Mouse (Mus musculus) spleen, embryonic (tissue): ENCODE data around the gene Ntn5.
"Not testable (repeated sequence)": the region's sequence is repeated elsewhere in the genome, so short reads cannot be mapped to it uniquely, and the experiment has no call there.

Source experiments
- CTCF ChIA-PET: fragments of 350-600 bp; sonication (Branson Sonifier 250); formaldehyde crosslinking; loops from one replicate; lab custom pipeline; 2022; lab: Charles Lee

Gene Ntn5

DNA sequence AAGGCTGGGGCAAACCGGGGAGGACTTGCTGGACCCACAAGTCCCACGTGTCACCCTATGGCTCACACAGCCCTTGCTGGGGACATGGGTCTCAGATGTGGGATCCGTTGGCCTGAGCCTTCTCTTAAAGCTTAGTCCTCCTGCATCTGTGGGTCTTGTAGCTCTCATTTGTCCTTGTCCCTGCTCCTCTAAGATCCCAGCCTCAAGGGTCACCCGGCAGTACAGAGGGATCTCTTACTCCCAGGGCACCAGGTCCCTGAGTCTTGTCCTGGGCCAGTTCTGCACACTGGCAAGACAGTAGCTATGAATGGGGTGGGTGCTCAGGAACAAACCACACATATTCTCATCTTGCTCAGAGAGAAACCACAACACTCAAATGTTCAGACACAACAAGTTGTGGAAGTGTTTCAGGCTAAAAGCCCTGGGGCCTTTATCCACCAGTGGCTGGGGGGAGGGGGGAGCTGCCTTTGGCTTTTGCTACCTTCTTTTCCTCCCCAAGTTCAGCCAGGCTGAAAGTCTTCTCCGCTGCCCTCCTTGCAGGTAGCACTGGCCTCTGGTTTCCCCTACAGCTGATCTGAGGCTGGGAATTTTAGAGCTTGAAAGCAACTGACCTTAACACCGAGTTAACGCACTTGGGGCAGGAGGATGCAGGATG is at the start of gene Ntn5:
Ntn5 (plus strand) TSS at position 627 of the 655 bp plus-strand sequence.
- CTCF ChIA-PET = interaction anchor here (0.6 to 1.2 kb wide), 2 partner anchors 21 to 922 kb away, joined by 3 to 4 read pairs; partner anchors contain the start of gene Dbp

GRCm38 (mm10) chr7:45634946-45635681 is 48.7 kb upstream of the Ntn5 start:
- CTCF ChIA-PET = interaction anchor here (0.7 to 0.9 kb wide), 2 partner anchors 10 to 78 kb away, joined by 3 to 4 read pairs; no protein-coding TSS in a partner anchor

- CTCF ChIA-PET = interaction anchor here (0.7 to 0.9 kb wide), 2 partner anchors 9 to 79 kb away, joined by 3 to 4 read pairs; no protein-coding TSS in a partner anchor
Observed at GRCm38 (mm10) chr7:45635711-45636688, 47.8 kb upstream of the Ntn5 start.

DNA sequence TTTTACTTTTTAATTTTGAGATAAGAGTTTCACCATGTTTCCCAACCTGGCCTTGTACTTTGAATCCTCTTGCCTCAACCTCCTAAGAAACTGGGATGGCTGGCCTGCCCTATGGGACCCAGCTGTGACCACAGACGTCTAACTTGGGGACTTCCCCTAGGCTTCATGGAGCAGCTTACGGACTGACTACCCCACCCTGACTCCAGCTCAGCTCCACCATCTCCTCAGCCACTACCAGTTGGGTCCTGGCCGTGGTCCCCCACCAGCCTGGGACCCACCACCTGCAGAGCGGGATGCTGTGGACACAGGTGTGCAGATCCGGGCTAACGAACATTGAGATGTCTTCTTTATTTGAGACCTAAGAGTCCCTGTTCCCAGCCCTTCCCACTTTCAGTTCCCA is 46.1 kb upstream of the Ntn5 start:
- CTCF ChIA-PET = no interaction called here

GRCm38 (mm10) chr7:45638623-45639401 is 45.0 kb upstream of the Ntn5 start:
- CTCF ChIA-PET = interaction anchor here (0.6 kb wide), 1 partner anchor 26 kb away, joined by 4 read pairs; no protein-coding TSS in a partner anchor

GRCm38 (mm10) chr7:45639561-45640027 is 44.2 kb upstream of the Ntn5 start, which contains the start of gene Mamstr:
Mamstr (plus strand) TSS chr7:45639977.
- CTCF ChIA-PET = interaction anchor here (0.6 kb wide), 1 partner anchor 26 kb away, joined by 4 read pairs; no protein-coding TSS in a partner anchor

DNA sequence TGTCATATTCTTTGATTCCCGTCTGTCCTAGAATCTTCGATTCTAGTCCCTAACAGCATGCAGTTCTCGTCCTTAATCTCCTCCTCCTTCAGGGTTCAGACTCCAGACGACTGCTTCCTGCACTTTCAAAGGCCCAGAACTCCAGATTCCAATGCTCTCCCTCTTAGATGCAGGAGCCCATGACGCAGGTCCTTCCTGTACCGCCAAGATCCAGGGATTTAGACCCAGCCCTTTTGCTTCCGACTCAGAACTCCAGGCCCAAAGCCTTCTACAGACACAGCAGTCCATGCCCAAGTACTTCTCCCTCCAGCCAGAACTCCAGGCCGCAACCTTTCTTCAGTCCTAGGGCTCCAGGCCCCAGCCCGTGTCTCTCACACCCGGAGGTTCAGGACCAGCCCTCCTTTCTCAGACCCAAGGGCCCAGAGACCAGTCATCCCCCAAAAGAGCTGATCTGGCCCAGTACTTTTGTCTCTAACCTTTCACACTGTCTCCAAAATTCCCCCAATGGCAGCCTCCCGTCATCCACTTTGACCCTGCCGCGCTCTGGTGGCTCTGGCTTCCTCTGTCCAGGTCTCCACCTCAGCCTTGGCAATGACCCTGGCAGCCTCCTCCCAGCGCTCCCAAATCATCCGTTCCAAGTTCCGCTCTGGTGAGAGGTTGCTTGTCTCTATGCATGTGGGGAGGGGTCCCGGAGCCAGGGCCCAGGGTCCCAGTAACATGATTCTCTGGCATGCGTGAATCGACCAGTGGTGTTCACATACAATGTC is 43.4 kb upstream of the Ntn5 start:
- CTCF ChIA-PET = no interaction called here

DNA sequence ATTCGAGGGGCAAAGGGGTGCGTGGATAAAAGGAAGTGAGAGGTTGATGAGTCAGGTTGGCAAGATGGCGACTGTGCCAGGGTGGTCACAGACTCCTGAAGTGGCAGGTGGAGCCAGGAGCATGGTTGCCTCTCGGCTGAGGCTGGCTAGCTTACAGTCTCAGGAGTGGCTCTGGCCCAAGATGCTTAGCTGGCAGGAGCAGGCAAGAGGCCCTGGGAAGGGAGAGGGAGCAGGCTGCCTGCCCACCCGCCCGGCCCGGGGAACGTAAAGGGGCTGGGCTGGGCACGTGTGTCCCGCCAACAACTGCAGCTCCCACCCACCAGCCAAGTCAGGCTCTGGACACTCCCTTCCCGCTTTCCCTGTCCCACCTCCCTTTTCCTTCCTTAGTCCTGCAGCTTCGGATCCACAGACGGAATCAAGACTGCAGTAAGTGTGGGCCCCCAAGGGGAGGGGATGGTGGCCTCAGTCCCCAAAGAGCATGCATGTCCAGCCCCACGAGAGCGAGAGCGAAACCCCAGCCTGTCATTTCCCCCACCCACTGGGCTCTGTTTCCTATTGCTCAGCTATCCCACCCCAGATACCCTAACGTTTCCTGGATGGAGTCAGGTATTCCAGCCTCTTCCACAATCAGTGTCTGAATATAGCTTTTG is 42.3 kb upstream of the Ntn5 start:
- CTCF ChIA-PET = no interaction called here

DNA sequence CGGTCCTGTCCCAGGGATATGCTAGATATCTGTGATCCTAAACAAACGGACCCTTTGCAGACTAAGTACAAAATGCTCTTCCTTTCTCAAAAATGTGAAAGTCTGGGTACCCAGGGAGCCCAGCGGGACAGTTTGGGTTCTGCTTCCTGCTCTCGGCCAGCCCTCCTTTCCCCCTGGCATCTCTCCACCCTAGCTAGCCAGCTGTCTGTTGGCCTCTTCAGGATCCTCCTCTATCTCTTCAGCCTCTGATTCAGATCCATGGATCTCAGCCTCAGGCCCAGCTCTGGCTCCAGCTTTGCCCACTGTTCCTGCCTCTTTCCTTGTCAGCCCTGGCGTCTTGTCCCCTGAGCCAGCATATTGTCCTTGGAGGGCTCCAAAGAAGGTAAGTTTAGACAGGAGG is 41.7 kb upstream of the Ntn5 start:
- CTCF ChIA-PET = no interaction called here

- CTCF ChIA-PET = no interaction called here
Observed at GRCm38 (mm10) chr7:45642503-45643255, 41.1 kb upstream of the Ntn5 start.

DNA sequence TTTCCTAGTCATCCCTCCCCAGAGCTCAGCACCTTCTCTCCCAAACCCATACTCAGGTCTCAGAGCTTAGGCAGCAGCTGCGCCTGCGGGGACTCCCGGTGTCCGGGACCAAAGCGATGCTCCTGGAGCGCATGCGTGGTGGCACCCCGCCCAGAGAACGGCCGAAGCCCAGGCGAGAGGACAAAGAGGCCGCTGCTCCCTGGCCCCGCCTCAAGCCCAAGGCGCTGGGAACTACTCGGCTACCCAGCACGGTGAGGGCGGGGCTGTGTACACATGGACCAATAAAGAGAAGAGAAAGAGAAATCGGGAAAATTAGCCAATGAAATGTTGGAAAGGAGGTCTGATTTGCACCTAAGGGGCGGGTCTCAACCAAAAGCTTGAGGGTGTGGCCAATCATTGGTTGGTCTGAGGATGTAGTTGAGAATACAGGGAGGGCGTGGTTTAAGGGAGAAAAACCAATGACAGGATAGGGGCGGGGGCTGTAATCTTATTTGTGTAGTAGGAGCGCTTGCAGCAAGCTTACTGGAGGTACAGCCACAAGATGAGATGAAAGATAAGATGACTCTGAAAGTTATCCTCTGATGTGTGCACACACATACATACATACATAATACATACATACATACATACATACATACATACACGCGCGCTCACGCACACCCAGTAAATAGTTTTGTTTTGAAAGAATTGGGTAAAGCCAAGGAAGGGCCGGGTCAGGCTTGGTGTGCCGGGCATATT is 40.2 kb upstream of the Ntn5 start:
- CTCF ChIA-PET = no interaction called here

DNA sequence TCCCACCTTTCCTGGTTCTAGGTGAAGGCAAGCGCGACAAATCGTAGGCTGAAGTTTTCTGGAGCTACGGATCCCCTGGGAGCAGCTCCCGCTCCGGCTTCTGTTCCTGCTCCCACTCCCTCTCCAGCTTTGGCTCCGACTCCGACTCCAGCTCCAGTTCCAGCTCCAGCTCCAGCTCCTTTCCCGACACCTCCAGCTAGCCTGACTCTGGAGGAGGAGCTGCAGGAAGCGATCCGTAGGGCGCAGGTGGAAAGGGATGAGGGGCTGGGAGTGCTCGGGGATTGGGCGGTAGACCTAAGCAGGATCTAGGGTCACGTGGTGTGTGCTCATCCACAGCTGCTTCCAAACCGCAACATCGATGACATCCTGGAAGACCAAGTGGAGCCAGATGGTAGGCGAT is 39.6 kb upstream of the Ntn5 start:
- CTCF ChIA-PET = no interaction called here

GRCm38 (mm10) chr7:45644872-45645590 is 38.8 kb upstream of the Ntn5 start:
- CTCF ChIA-PET = interaction anchor here (0.6 to 1.3 kb wide), 2 partner anchors 10 to 440 kb away, joined by 4 to 6 read pairs; no protein-coding TSS in a partner anchor

DNA sequence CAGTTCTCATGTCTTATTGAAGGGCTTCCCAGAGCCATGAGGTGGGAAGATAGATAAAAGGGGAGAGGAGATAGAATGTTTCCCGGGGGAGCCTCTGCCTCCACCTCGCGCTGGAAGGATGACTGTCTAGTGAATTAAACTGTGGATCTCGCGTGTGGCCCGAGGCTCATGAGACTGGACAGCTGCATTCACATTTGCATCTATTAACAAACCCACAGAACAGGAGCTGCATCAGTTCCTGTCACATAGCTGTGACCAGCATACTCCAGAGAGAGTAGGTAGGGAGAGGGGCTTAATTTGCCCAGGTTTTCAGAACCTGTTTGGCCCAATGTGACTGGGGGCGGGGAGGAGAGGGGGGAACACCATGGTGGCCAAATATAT is 38.2 kb upstream of the Ntn5 start:
- CTCF ChIA-PET = interaction anchor here (0.6 to 1.3 kb wide), 2 partner anchors 10 to 440 kb away, joined by 4 to 6 read pairs; no protein-coding TSS in a partner anchor

DNA sequence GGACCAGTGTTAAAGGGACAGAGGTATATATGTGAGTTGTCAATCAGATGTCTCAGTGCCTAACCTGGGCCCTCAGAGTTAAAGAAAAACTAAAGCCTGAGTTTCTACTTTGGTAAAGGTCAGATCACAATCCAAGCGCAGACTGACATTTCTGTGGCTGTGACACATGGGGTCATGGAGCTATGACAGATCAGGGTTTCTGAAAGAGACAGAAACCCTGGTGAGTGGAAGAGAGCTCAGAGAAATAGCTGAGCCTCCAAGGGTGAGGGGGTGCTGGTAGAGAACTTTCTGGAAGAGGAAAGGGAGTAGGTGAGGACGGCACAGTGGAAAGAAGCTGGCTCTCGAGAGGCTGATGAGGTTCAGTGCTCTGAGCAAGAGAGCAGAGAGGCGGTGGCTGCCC is 37.2 kb upstream of the Ntn5 start:
- CTCF ChIA-PET = no interaction called here

GRCm38 (mm10) chr7:45649351-45649750 is 34.5 kb upstream of the Ntn5 start:
- CTCF ChIA-PET = no interaction called here

DNA sequence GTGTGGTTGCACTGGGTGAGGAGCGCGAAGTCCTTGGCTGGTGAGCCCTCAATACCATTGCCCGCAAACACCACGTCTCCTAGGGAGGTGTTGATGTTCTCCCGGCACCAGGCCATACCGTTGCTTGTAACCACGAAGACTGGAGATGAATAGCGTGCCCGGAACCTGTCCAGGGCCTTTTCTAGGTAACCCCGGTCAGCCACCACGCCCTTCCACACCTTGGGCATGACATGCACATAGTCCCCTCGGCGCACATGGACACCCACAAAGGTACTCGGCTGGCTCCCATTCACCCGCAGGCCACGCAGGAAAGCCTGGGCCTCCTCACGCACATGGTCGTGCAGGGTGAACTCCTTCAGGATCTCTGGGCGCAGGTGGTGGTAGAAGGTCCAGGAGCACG is 33.3 kb upstream of the Ntn5 start:
- CTCF ChIA-PET = not testable (repeated sequence)
